Mouse (Mus musculus): ENCODE data around the gene Ttc16. TPM values are rescaled to one million over a fixed set of nuclear protein-coding genes. Genes with fewer than 3 reads are reported as not detected.
A peak's percentile ranks its signal among the peaks of the same experiment; 100 is the strongest.

The Ttc16 gene
- polyA plus RNA-seq, 1 experiment from 2014 or later = 0.22 TPM

- H3K27ac ChIP-seq (replicated peaks in 1 of 2; ENCODE audit: control insufficient read depth in 1 of 2, insufficient read depth in 1 of 2, low read depth in 2 of 2, low read length in 2 of 2) = no peak overlapping the region
- H3K27me3 ChIP-seq (ENCODE audit: control insufficient read depth, insufficient read depth, low read length) = no peaks in the 10 kb centered on the region
- no peak overlapping the region for H3K9ac ChIP-seq (ENCODE audit: low read length)
- no peak for ATAC-seq (ENCODE audit: insufficient number of reproducible peaks, insufficient read depth, low FRiP score, low read depth)
- H3K36me3 ChIP-seq (ENCODE audit: control insufficient read depth, insufficient read depth, low read length) = peaks cover 72% of the 10 kb centered on the region
- WGBS = 61% methylated on average over 10 of the region's 10 CpGs
- peak overlapping the region in 1 of 2 experiments; percentile 44; a peak in 1 of 4 replicates for H3K4me3 ChIP-seq (ENCODE audit: control insufficient read depth in 1 of 2, insufficient read depth in 1 of 2, low read depth in 1 of 2, low read length in 2 of 2)
- H3K4me2 ChIP-seq (ENCODE audit: low read length) = peak overlapping the region; percentile 75
- H3K4me1 ChIP-seq (ENCODE audit: control insufficient read depth in 2 of 2, insufficient read depth in 2 of 2, low read length in 2 of 2) = peaks cover 0 to 4% of the 10 kb centered on the region in 2 experiments; a peak in 2 of 4 replicates
- no peaks in the 10 kb centered on the region for H3K9me3 ChIP-seq (ENCODE audit: control insufficient read depth, low read length)
Observed at GRCm38 (mm10) chr2:32752181-32752580, 23.3 kb downstream of the Ttc16 start.

DNA sequence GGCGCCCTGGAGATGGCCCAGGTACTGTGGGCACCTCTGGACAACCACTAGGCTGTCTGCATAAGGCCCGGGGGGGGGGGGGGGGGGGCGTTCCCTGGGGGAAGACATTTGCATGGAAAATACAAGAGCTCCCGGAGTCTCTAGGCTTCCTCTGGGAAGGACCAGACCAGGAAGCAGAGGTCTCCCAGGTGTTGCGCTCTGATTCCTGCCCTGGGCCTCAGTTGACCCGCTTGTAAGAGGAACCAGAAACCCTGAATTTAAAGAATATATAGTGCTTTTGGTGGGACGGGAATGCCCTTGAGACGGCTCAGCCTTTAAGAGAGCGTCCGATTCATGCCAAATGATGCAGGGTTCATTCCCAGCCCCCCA, 23.8 kb downstream of the Ttc16 start:
- H3K4me1 ChIP-seq (ENCODE audit: control insufficient read depth in 2 of 2, insufficient read depth in 2 of 2, low read length in 2 of 2) = peaks cover 0 to 4% of the 10 kb centered on the region in 2 experiments; a peak in 2 of 4 replicates
- no peaks in the 10 kb centered on the region for H3K27me3 ChIP-seq (ENCODE audit: control insufficient read depth, insufficient read depth, low read length)
- H3K4me3 ChIP-seq (ENCODE audit: control insufficient read depth in 1 of 2, insufficient read depth in 1 of 2, low read depth in 1 of 2, low read length in 2 of 2) = peak overlapping the region; percentile 43 to 44
- ATAC-seq (ENCODE audit: insufficient number of reproducible peaks, insufficient read depth, low FRiP score, low read depth) = peak; percentile 11; the same call in 1 of the 2 replicates
- peak overlapping the region; percentile 75 for H3K4me2 ChIP-seq (ENCODE audit: low read length)
- H3K9ac ChIP-seq (ENCODE audit: low read length) = peak overlapping the region; percentile 68
- peaks cover 76% of the 10 kb centered on the region for H3K36me3 ChIP-seq (ENCODE audit: control insufficient read depth, insufficient read depth, low read length)
- H3K27ac ChIP-seq (replicated peaks in 1 of 2; ENCODE audit: control insufficient read depth in 1 of 2, insufficient read depth in 1 of 2, low read depth in 2 of 2, low read length in 2 of 2) = peak overlapping the region; percentile 31 to 38; a peak in 2 of 4 replicates
- 38% methylated on average over 9 of the region's 10 CpGs for WGBS
- H3K9me3 ChIP-seq (ENCODE audit: control insufficient read depth, low read length) = no peaks in the 10 kb centered on the region

GRCm38 (mm10) chr2:32750887-32751664, 24.4 kb downstream of the Ttc16 start:
- Histone ChIP-seq H3K27ac (replicated peaks in 1 of 2; ENCODE audit: control insufficient read depth in 1 of 2, insufficient read depth in 1 of 2, low read depth in 2 of 2, low read length in 2 of 2) (peak overlapping the region; percentile 31 to 60; a peak in 2 of 4 replicates), H3K36me3 (ENCODE audit: control insufficient read depth, insufficient read depth, low read length) (peaks cover 82% of the 10 kb centered on the region), H3K4me3 (ENCODE audit: control insufficient read depth in 1 of 2, insufficient read depth in 1 of 2, low read depth in 1 of 2, low read length in 2 of 2) (peak overlapping the region; percentile 43 to 44), H3K4me1 (ENCODE audit: control insufficient read depth in 2 of 2, insufficient read depth in 2 of 2, low read length in 2 of 2) (peaks cover 0 to 4% of the 10 kb centered on the region in 2 experiments; a peak in 2 of 4 replicates), H3K9ac (ENCODE audit: low read length) (peak overlapping the region; percentile 68), H3K4me2 (ENCODE audit: low read length) (peak overlapping the region; percentile 75), H3K9me3 (ENCODE audit: control insufficient read depth, low read length) (no peaks in the 10 kb centered on the region), H3K27me3 (ENCODE audit: control insufficient read depth, insufficient read depth, low read length) (no peaks in the 10 kb centered on the region)
- ATAC-seq (ENCODE audit: insufficient number of reproducible peaks, insufficient read depth, low FRiP score, low read depth) = peak; percentile 80
- 22% methylated on average over 31 of the region's 31 CpGs for WGBS

- 69% methylated on average over 7 of the region's 7 CpGs for WGBS
- H3K4me3 ChIP-seq (ENCODE audit: control insufficient read depth in 1 of 2, insufficient read depth in 1 of 2, low read depth in 1 of 2, low read length in 2 of 2) = no peak overlapping the region
- peaks cover 0 to 4% of the 10 kb centered on the region in 2 experiments; a peak in 2 of 4 replicates for H3K4me1 ChIP-seq (ENCODE audit: control insufficient read depth in 2 of 2, insufficient read depth in 2 of 2, low read length in 2 of 2)
- H3K9ac ChIP-seq (ENCODE audit: low read length) = no peak overlapping the region
- H3K9me3 ChIP-seq (ENCODE audit: control insufficient read depth, low read length) = no peaks in the 10 kb centered on the region
- no peak overlapping the region for H3K27ac ChIP-seq (replicated peaks in 1 of 2; ENCODE audit: control insufficient read depth in 1 of 2, insufficient read depth in 1 of 2, low read depth in 2 of 2, low read length in 2 of 2)
- no peak for ATAC-seq (ENCODE audit: insufficient number of reproducible peaks, insufficient read depth, low FRiP score, low read depth)
- H3K27me3 ChIP-seq (ENCODE audit: control insufficient read depth, insufficient read depth, low read length) = no peaks in the 10 kb centered on the region
- H3K36me3 ChIP-seq (ENCODE audit: control insufficient read depth, insufficient read depth, low read length) = peaks cover 87% of the 10 kb centered on the region
- no peak overlapping the region for H3K4me2 ChIP-seq (ENCODE audit: low read length)
Observed at GRCm38 (mm10) chr2:32750199-32750598, 25.2 kb downstream of the Ttc16 start.

DNA sequence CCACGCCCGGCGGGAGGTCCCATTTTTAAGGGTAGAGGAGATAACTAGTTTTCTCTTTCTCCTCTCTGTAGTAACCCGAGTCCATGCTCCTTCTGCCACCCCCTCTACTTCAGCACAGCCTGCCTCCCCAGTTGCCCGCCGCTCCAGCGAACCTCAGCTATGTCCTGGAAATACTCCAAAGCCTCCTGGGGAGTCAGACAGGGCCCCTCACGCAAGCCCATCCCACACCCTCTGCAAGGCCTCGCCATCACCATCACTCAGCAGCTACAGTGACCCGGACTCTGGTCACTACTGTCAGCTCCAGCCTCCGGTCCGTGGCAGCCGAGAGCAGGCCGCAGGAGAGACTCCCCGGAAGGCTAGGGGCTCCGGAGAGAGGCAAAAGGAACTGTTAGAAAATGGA, 26.4 kb downstream of the Ttc16 start:
- Histone ChIP-seq H3K27me3 (ENCODE audit: control insufficient read depth, insufficient read depth, low read length) (no peaks in the 10 kb centered on the region), H3K27ac (replicated peaks in 1 of 2; ENCODE audit: control insufficient read depth in 1 of 2, insufficient read depth in 1 of 2, low read depth in 2 of 2, low read length in 2 of 2) (no peak overlapping the region), H3K4me3 (ENCODE audit: control insufficient read depth in 1 of 2, insufficient read depth in 1 of 2, low read depth in 1 of 2, low read length in 2 of 2) (no peak overlapping the region), H3K9ac (ENCODE audit: low read length) (no peak overlapping the region), H3K36me3 (ENCODE audit: control insufficient read depth, insufficient read depth, low read length) (peaks cover 86% of the 10 kb centered on the region), H3K4me2 (ENCODE audit: low read length) (no peak overlapping the region), H3K9me3 (ENCODE audit: control insufficient read depth, low read length) (no peaks in the 10 kb centered on the region), H3K4me1 (ENCODE audit: control insufficient read depth in 2 of 2, insufficient read depth in 2 of 2, low read length in 2 of 2) (peaks cover 0 to 4% of the 10 kb centered on the region in 2 experiments; a peak in 2 of 4 replicates)
- 78% methylated on average over 16 of the region's 16 CpGs for WGBS
- ATAC-seq (ENCODE audit: insufficient number of reproducible peaks, insufficient read depth, low FRiP score, low read depth) = no peak

DNA sequence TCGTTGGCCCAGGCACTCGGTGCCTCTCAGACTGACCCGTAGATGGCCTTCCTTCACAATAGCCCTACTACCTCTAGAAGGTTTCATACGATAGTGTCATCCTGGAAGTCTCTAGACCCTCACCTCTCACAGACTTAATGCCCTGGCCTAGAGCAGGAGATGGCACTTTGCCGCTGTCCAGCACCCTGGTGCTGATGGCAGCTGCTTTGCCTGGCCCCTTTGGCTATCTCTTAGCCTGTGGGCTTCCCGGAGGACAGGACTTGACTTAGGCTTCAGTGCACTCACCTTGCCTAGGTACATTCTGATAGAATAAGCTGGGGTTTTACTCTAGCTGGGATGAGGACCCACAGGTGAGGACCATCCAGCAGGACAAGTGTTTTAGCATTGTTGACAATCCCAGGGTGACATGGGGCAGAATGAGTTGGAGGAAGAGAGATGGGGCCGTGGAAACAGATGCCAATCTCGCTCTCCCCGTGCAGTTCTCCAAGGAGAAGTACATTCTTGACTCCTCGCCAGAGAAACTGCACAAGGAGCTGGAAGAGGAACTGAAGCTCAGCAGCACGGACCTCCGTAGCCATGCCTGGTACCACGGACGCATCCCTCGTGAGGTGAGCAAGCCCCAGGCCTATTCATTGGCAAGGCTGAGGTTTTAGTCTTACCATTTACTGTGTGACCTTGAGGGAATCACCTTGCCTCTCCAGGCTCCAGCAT, 31.0 kb downstream of the Ttc16 start:
- Histone ChIP-seq H3K27me3 (ENCODE audit: control insufficient read depth, insufficient read depth, low read length) (peaks cover 38% of the 10 kb centered on the region), H3K4me1 (ENCODE audit: control insufficient read depth in 2 of 2, insufficient read depth in 2 of 2, low read length in 2 of 2) (peaks cover 6 to 10% of the 10 kb centered on the region in 2 experiments), H3K4me3 (ENCODE audit: control insufficient read depth in 1 of 2, insufficient read depth in 1 of 2, low read depth in 1 of 2, low read length in 2 of 2) (no peak overlapping the region), H3K9me3 (ENCODE audit: control insufficient read depth, low read length) (no peaks in the 10 kb centered on the region), H3K27ac (replicated peaks in 1 of 2; ENCODE audit: control insufficient read depth in 1 of 2, insufficient read depth in 1 of 2, low read depth in 2 of 2, low read length in 2 of 2) (no peak overlapping the region), H3K36me3 (ENCODE audit: control insufficient read depth, insufficient read depth, low read length) (peaks cover 54% of the 10 kb centered on the region), H3K4me2 (ENCODE audit: low read length) (no peak overlapping the region), H3K9ac (ENCODE audit: low read length) (no peak overlapping the region)
- WGBS = 64% methylated on average over 15 of the region's 15 CpGs
- no peak for ATAC-seq (ENCODE audit: insufficient number of reproducible peaks, insufficient read depth, low FRiP score, low read depth)

DNA sequence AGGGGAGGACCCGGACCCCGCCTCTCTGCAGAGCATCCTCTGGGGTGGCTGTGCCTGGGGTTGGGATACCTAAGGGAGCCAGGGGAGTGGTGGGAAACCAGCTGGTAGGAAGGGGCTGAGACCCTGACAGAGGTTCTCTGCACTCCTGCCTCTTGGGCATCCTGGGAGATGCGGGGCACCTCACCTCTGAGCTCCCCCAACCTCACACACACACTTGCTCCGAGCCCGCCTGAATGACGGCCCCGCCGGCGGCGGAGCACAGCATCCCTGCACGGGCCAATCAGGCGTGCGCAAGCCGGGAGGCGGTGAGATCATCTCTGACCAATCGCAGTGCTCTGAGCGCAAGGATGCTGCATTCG, 33.3 kb downstream of the Ttc16 start:
- ATAC-seq (ENCODE audit: insufficient number of reproducible peaks, insufficient read depth, low FRiP score, low read depth) = no peak
- Histone ChIP-seq H3K4me1 (ENCODE audit: control insufficient read depth in 2 of 2, insufficient read depth in 2 of 2, low read length in 2 of 2) (peaks cover 6 to 10% of the 10 kb centered on the region in 2 experiments), H3K9ac (ENCODE audit: low read length) (peak overlapping the region; percentile 69; the same call in 1 of the 2 replicates), H3K4me3 (ENCODE audit: control insufficient read depth in 1 of 2, insufficient read depth in 1 of 2, low read depth in 1 of 2, low read length in 2 of 2) (peak overlapping the region; percentile 43 to 47), H3K36me3 (ENCODE audit: control insufficient read depth, insufficient read depth, low read length) (peaks cover 35% of the 10 kb centered on the region), H3K4me2 (ENCODE audit: low read length) (peak overlapping the region; percentile 76), H3K27ac (replicated peaks in 1 of 2; ENCODE audit: control insufficient read depth in 1 of 2, insufficient read depth in 1 of 2, low read depth in 2 of 2, low read length in 2 of 2) (no peak overlapping the region), H3K27me3 (ENCODE audit: control insufficient read depth, insufficient read depth, low read length) (peaks cover 38% of the 10 kb centered on the region), H3K9me3 (ENCODE audit: control insufficient read depth, low read length) (no peaks in the 10 kb centered on the region)
- WGBS = 15% methylated on average over 18 of the region's 18 CpGs

Data from heart, embryonic 14.5 days (tissue).